13 mouse cellular contexts compared by ENCODE assay signal in genomic region chr11:83854091-83854490, GRCm38 (mm10). TPM values are rescaled to one million over a fixed set of nuclear protein-coding genes. Genes with fewer than 3 reads are reported as not detected.
A peak's percentile ranks its signal among the peaks of the same experiment; 100 is the strongest.
DNase-seq lines count a peak whose midpoint lies in the region; ATAC-seq and TF ChIP-seq lines count a peak whose summit lies in the region.
"Had no signal": no experiment of that assay in that cellular context is flagged by ENCODE, and none has a peak within 500 bp of the region (broad histone marks: within the 10 kb centered on the region; RNA-seq: fewer than 3 reads in every experiment).

No protein-coding gene starts in this region.

- peak overlapping the region; percentile 54 for H3K27ac ChIP-seq in kidney, adult 2 months (ENCODE audit: insufficient read depth, low read depth, low read length)
- no peak overlapping the region for H3K27ac ChIP-seq in lung, embryonic 16.5 days (ENCODE audit: low read length)
- no peak overlapping the region for H3K27ac ChIP-seq in stomach, embryonic 14.5 days (ENCODE audit: low read length)
- H3K27ac ChIP-seq: neural tube, embryonic 12.5 days had no signal

- no peaks in the 10 kb centered on the region for H3K9me3 ChIP-seq in lung, embryonic 16.5 days (ENCODE audit: control insufficient read depth, low read length)
- H3K9me3 ChIP-seq in stomach, embryonic 14.5 days (ENCODE audit: control insufficient read depth, low read depth, low read length), result no peaks in the 10 kb centered on the region
- H3K9me3 ChIP-seq: neural tube, embryonic 12.5 days had no signal

- H3K4me1 ChIP-seq in kidney, adult 2 months (ENCODE audit: control insufficient read depth, insufficient read depth, low read length), result peaks cover 5% of the 10 kb centered on the region; the same call in 1 of the 2 replicates
- no peaks in the 10 kb centered on the region for H3K4me1 ChIP-seq in lung, embryonic 16.5 days (replicated peaks; ENCODE audit: control insufficient read depth, insufficient read depth, low read length)
- H3K4me1 ChIP-seq in stomach, embryonic 14.5 days (ENCODE audit: control insufficient read depth, insufficient read depth, low read length), result no peaks in the 10 kb centered on the region

- peak overlapping the region; percentile 33; the same call in 1 of the 2 replicates for H3K4me3 ChIP-seq in kidney, adult 2 months (ENCODE audit: insufficient read depth, low read depth, low read length)
- peak overlapping the region; percentile 13 for H3K4me3 ChIP-seq in lung, embryonic 16.5 days (ENCODE audit: low read length)
- H3K4me3 ChIP-seq in stomach, embryonic 14.5 days (ENCODE audit: low read depth, low read length), result peak overlapping the region; percentile 1
- H3K4me3 ChIP-seq: neural tube, embryonic 12.5 days had no signal

- peak overlapping the region; percentile 15; the same call in 1 of the 2 replicates for H3K9ac ChIP-seq in lung, embryonic 16.5 days (ENCODE audit: low read length)
- no peak overlapping the region for H3K9ac ChIP-seq in stomach, embryonic 14.5 days (replicated peaks; ENCODE audit: low read depth, low read length)
- H3K9ac ChIP-seq: neural tube, embryonic 12.5 days had no signal

- no peak for TF ChIP-seq POLR2A in kidney, adult 2 months (IDR thresholded peaks at IDR 0.05; ENCODE audit: low read depth, low read length)

- ATAC-seq in lung, embryonic 16.5 days (ENCODE audit: low read depth), result no peak
- no peak for ATAC-seq in stomach, embryonic 14.5 days (ENCODE audit: insufficient number of reproducible peaks, insufficient read depth, low FRiP score, low read depth)
- ATAC-seq: inflammation-experienced regulatory T-cells, adult 6 months had no signal

- WGBS in kidney, adult 2 months, result 6% methylated on average over 10 of the region's 10 CpGs
- WGBS in lung, embryonic 16.5 days, result 5% methylated on average over 10 of the region's 10 CpGs
- WGBS in stomach, embryonic 14.5 days, result 7% methylated on average over 10 of the region's 10 CpGs

- TF ChIP-seq CTCF in kidney, adult 2 months (conservative IDR thresholded peaks at IDR 0.05; ENCODE audit: insufficient read depth, insufficient read length, low read depth, low read length), result no peak

- H3K36me3 ChIP-seq in kidney, adult 2 months (ENCODE audit: control insufficient read depth, insufficient read depth, low read length), result peaks cover 4% of the 10 kb centered on the region; the same call in 1 of the 2 replicates
- no peaks in the 10 kb centered on the region for H3K36me3 ChIP-seq in lung, embryonic 16.5 days (ENCODE audit: control insufficient read depth, insufficient read depth, low read length)
- no peaks in the 10 kb centered on the region for H3K36me3 ChIP-seq in stomach, embryonic 14.5 days (ENCODE audit: control insufficient read depth, insufficient read depth, low read length)
- H3K36me3 ChIP-seq: neural tube, embryonic 12.5 days had no signal

- peak overlapping the region; percentile 54 for H3K4me2 ChIP-seq in lung, embryonic 16.5 days (ENCODE audit: low read depth, low read length)
- peak overlapping the region; percentile 44; the same call in 1 of the 2 replicates for H3K4me2 ChIP-seq in stomach, embryonic 14.5 days (replicated peaks; ENCODE audit: low read depth, low read length)

- no peaks in the 10 kb centered on the region for H3K27me3 ChIP-seq in kidney, adult 2 months (replicated peaks; ENCODE audit: control insufficient read depth, insufficient read depth, low read length)
- H3K27me3 ChIP-seq in lung, embryonic 16.5 days (ENCODE audit: control insufficient read depth, insufficient read depth, low read depth, low read length), result peaks cover 39% of the 10 kb centered on the region
- peaks cover 14% of the 10 kb centered on the region for H3K27me3 ChIP-seq in stomach, embryonic 14.5 days (ENCODE audit: control insufficient read depth, insufficient read depth, low read length)

- peak; percentile 2 for DNase-seq in cerebellum, adult 8-10 months
- no peak for DNase-seq in cerebellum, postnatal 4 days (ENCODE audit: low spot score in 2 of 2)
- DNase-seq in kidney, adult 2 months, result no peak
- no peak for DNase-seq in kidney, postnatal 4 days
- no peak for DNase-seq in lung, postnatal 25 days (ENCODE audit: low spot score)
- no peak for DNase-seq in right cerebral cortex, postnatal 25 days
- DNase-seq: gastrocnemius, postnatal 14 days; right cerebral cortex, postnatal 4 days had no signal

RNA-seq across cellular contexts. Expression of gene Hnf1b, which starts 4.2 kb away (rescaled TPM):
- 161 and 172 TPM in 2 replicates for polyA plus RNA-seq in kidney, adult 2 months (2012; rRNA removed)
- 9.1 and 11.7 TPM in 2 replicates for polyA plus RNA-seq in lung, embryonic 16.5 days (2015; fragmentation: Nextera tagmentation; extraction: Ambion mirVana)
- polyA plus RNA-seq in stomach, embryonic 14.5 days (2014; fragmentation: Nextera tagmentation; extraction: Ambion mirVana), result 6.4 and 8.2 TPM in 2 replicates
- polyA plus RNA-seq: erythroblast, embryonic 14.5 days; inflammation-experienced regulatory T-cells, adult 6 months had no signal

Comparison
In these comparisons a context has a peak if more than half of its experiments do, and no peak if none do; other contexts are left out.
1. RNA of gene Hnf1b, which starts 4.2 kb away (polyA plus RNA-seq): 161 to 172 TPM in kidney, adult 2 months; 9.1 to 11.7 TPM in lung, embryonic 16.5 days and 6.4 to 8.2 TPM in stomach, embryonic 14.5 days; every median in the first group is over 10 times any median in the second.
2. Peak in every context shown above with its lines, with median percentiles within 50 percentile points of each other: H3K4me3 ChIP-seq.